ENCODE assay signal across 1 mouse cellular context in the genomic region with DNA sequence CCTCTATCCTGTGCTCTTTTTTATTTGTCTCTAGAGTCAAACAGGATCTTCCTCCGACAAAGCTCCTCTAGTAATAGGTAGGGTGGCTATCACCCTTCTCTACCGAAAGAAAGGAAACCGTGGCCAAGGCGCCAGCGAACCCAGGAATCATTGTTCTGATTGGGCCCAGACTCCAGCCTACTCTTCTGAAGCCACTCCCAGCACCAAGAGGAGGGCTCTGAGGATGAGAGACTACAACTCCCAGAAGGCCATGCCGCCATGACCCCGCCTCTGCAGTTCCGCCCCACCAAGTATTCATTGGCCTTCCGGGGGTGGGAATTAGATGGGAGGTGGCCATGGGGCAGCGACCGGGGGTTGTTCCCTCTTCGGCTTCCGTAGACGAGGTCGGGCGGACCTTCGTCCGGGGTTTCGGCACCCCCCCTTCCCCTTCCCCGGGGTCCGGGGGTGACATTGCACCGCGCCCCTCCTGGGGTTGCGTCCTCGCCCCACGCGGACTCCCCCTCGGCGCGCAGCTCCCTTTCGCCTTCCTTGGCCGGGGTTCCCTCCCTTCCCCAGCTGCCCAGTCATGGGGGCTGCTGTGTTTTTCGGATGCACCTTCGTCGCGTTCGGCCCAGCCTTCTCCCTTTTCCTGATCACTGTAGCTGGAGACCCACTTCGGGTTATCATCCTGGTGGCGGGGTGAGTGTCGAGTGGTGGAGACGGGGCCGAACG.
A peak's percentile ranks its signal among the peaks of the same experiment; 100 is the strongest.
TF ChIP-seq lines count a peak whose summit lies in the region.

A gene (plus strand): TSS at position 364 of the 711 bp plus-strand sequence.

TF ChIP-seq in CH12.LX, 34 proteins besides CTCF, POLR2A, EP300 and RAD21 (continued from another document):
- TF ChIP-seq RCOR1 (conservative IDR thresholded peaks at IDR 0.05; ENCODE audit: low read depth, low read length) (0 out of 2 replicates have a peak, but pooled peaks have one; percentile 17), HCFC1 (IDR thresholded peaks at IDR 0.05; ENCODE audit: low read depth, low read length) (peak; percentile 93), NRF1 (IDR thresholded peaks at IDR 0.05; ENCODE audit: low read depth, low read length) (peak; percentile 44), IRF4 (IDR thresholded peaks at IDR 0.05; ENCODE audit: low read depth, low read length) (0 out of 2 replicates have a peak, but pooled peaks have one; percentile 34), MAZ (IDR thresholded peaks at IDR 0.05; ENCODE audit: low read depth, low read length) (peak; percentile 65; the same call in 1 of the 2 replicates), MYC (IDR thresholded peaks at IDR 0.05; ENCODE audit: low read depth, low read length) (peak; percentile 46; the same call in 1 of the 2 replicates), NELFE (IDR thresholded peaks at IDR 0.05; ENCODE audit: low read depth, low read length) (peak; percentile 85), TBP (conservative IDR thresholded peaks at IDR 0.05; ENCODE audit: low read depth, low read length) (peak; percentile 54; the same call in 1 of the 2 replicates), ELF1 (IDR thresholded peaks at IDR 0.05; ENCODE audit: low read depth, low read length) (peak; percentile 93), GABPA (IDR thresholded peaks at IDR 0.05; ENCODE audit: insufficient replicate concordance, low read depth, low read length) (peak; percentile 68; the same call in 1 of the 2 replicates), MAX (IDR thresholded peaks at IDR 0.05; ENCODE audit: low read length) (peak; percentile 58)
TF ChIP-seq in CH12.LX: peak in this region for 16; not testable (repeated sequence) for 18.
